Mouse (Mus musculus) NIH3T3 (cell line): ENCODE data around the gene Dedd2.

ENCODE experiments used
- DNase-seq: peaks from one replicate; pipeline ENCODE4 v3.0.0-alpha.2; 2012; ENCODE audit warnings: low read depth

Dedd2 gene

DNA sequence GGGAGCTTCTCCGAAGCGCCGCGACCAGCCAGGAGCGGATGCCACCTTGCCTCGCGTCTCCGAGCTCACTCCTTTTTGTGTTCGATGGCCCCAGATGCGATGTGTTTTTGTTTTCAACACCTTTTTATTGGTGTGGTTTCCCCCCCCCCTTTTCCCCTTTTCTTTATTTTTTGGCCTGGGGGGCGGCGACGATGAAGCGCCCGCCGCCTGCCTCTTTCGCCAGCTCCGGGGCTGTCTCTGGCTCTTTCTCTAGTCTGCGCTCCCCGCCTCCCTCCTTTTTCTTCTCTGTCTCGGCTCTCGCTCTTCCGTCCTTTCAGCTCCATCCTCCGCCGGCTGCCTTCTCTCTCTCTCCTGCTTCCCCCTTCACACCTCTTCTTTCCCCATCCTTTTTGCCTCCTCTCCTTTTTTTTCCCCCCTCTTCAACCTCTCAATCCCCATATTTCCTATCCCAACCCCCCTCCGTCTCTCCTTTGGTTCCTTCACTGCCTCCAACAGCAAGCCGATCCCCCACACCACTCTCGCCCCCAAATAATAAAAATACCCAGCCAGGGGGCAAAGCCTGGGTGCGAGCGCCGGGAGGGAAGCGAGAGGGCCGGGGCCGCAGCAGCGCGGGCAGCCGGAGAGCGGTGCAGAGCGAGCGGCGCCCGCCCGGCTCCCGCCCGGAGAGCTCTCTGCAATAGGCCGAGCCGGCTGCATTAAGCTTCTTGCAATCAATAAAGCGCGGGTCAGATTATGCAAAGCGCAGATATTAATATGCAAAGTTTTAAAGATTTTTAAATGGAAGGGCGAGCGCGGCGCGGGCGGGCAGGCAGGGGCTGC, 41.4 kb downstream of the Dedd2 start:
- no peak for DNase-seq

DNA sequence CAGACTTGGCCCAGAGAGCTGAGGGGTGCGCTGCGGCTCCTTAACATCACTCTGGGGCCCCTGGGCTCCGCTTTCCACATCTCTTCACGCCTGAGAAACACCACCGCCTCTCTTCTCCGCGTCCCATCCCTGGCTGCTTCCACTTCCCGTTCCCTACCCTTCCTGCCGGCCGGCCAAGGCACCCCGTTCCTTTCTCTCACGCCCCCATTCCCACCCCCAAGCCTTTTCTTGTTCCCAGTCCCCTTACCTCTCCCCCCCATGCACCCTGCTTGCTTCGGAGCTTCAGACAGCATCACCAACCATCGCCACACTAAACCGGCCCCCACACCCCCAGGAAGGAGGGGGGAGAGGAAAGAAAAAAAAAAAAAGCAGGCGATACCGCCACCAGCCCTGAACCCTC, 42.1 kb downstream of the Dedd2 start:
- DNase-seq = no peak

DNA sequence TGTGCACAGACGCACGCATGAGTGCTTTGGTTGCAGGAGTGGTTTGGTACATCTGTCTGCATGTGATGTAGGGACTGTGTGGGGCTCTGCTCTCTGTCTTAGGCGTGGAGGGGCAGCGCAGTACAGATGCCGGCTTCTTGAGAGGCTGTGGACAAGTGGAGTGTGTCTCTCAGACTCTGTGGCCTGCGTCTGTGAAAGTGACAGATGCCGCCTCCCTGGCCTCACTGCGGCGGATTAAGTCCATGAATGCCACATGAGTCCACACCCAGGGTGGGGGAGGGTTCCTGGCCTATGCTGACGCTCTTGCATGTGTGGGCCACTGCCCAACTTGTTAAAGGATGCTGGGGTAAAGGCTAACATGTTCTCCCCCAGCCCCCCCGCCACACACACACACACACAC, 46.1 kb downstream of the Dedd2 start:
- DNase-seq = no peak

DNA sequence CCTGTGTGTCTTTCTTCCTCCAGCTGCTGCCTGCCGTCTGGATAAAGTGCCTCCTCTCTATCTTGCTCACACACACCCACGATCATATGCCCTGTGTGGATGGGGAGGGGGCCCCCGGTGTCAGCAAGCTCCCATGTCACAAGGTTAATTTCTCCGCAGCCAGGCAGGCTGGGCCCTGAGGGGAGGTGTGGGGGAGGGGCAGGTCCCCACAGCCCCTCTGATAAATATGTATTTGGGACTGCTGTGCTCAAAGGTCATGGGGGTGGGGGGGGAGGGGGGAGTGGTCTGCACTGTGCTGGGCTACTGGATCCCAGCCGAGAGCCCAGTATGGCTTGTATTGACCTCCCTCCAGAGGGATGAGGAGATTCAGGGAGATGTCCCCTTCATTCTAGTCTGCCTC, 47.7 kb downstream of the Dedd2 start:
- no peak for DNase-seq

DNA sequence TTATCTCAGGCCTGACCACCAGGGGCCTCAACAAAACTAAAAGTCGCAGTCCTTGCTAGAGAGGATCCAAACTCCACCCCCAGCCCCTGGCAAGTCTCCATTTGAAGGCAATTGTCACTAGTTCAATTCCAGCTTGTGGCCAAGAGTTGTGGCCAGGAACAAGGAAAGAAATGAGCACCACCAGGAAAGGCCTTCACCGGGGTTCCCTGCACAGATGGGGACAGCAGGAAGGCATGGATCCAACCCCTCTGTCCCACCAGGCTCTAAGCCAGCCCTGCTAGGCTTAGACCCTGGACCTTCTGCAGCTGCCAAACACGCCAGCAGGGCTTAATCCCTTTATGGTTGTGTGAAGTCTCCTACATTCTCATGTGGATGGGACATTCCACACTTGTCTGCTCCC, 49.8 kb downstream of the Dedd2 start:
- no peak for DNase-seq

DNA sequence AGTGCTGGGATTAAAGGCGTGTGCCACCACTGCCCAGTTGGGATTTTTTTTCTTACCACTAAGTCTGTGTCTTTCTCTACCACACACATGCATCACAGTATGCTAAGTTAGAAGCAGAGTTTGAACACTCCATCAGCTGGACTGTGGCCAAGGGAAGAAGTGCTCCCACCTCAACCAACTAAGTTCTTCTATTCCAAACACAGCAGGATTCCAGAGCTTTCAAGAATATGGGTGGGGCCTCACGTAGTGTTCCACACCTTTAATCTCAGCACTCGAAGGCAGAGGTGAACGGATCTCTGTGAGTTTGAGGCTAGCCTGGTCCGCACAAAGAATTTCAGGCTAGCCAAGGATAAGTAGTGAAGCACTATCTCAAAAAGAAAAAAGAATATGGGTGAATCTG, 54.3 kb downstream of the Dedd2 start:
- no peak for DNase-seq

DNA sequence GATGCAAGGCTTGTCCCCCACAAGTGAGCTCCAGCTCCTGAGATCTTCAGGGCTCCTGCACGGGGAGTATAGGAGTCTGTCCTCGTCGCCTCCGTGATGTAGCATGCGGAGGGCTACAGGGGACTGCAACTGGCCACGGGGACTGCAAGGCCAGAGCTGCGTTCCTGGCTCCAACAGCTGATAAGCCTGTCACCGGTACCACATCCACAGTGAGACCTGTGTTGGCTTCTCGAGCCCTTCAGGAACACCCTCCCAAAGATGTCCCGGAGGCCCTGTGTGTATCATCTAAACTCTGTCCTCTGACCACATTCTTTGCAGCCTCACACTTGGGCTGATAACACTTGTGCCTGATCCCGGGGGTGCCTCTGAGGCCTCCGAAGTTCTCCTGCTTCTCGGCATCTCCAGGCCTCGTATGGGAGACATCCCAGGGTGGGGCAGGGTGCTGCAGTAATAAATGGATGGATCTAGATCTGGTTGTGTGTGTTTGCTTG, 64.2 kb downstream of the Dedd2 start:
- DNase-seq = no peak

DNA sequence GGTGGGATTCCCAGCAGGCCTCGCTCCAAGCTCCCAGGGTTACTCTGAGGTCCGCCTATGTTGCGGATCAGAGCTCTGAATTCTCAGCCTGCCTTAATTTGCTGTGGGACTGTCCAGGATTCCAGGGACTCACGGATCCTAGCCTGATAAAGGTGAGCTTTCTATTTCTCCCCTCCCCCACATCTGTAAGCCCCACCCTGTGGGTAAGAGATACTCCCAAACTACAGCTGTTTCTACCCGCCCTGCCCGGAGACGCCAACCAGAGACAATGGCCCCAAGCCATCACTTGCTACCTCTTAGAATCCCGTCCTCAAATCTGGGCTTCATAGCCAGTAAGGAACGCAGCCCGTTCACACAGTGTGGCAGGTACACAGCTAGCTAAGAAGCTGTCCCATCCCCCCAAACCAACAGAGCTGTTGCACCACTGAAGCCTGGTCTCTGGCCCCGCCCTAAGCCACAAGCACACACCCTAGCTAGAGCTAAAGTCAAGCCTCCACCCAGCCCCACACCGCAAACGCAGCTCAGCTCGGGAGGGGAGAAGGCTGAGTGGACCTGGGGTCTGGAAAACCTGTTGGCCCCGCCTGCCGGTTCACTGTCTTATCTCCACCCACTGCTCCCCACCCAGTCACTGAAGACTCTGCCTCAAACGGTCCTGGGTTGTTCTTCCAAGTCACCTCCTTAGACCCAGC, 64.8 kb downstream of the Dedd2 start:
- peak; percentile 55 for DNase-seq

DNA sequence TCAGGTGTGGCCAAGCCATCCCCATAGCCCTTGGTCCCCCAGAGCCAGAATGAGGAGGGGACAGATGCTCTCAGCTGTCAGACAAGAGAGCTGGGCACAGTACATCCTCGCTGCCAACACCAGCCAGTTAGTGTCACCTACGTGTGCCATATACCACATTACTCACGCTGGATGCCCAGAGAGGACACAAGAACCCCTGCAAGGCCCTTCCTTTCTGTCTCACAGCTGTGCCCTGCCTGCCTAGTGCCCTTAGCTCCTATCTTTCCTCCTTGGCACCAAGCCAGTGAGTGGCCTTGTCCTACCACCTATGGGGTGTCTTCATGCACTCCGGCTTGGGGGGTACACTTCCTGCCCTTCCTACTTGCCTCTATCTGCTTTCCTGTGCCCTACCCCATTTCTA, 65.8 kb downstream of the Dedd2 start:
- no peak for DNase-seq

DNA sequence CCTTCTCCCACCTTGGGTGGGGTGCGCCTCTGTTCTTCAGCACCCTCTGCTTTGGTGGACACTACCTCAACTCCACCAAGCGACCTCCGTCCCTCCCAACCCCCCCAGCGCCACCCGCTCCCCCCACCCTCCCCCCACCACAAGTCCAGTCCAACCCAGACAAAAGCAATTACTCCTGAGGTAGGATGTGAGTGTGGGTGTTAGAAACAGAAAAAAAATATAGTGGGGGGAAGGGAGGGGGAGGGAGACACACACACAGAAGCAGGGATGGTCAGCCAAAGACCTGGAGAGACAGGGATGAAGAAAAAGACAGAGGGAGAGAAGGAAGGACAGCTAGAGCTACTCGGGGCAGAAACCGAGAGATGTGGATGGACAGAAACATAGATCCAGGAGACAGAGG, 66.6 kb downstream of the Dedd2 start:
- peak; percentile 17 for DNase-seq

DNA sequence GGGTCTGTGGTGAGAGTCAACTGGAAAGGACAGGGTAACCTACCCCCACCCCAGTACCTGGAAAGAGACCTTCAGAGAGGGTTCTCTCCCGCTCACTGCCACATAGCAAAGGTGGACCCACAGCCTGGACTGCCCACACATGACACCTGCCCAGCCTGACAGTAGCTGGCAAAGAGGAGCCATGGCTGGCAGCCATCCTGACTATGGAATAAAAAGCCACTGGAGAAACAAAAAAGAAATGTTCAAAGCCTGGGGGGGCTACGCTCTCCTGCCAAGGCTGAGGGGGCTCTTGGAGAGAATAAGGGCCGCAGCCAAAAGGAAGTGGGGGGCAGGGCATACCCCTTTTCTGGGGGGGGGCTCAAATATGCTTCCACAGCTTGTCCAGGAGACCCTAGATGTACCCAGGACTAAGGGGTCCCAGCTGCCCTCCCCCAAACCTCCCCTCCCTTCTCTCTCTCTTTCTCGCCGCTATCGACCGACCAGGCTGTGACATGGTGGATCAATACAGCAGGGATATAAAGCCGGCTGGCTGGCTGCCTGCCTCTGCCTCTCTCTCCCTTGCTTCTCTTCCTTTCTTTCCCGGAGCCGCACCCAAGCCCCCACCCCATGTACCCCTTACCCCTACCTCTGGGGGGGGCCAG, 68.4 kb downstream of the Dedd2 start:
- no peak for DNase-seq

DNA sequence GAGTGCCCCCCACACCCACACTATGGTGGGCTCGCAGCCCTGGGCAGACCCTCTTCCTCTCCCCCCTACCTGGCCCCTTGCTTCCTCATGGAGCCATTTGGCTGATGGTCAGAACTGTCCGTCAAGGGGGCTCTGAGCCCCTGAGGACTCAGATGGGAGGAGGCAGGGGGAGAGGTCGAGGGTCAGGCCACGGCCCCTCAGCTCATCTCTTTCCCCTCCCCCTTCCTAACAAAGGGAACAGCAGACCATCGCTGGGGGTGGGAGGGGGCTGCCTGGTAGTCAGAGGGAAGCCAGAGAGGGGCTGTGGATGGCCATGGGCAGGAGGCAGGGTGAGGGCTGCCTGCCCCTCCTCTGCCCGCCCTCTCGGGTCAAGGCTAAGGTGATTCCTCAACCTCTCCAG, 69.4 kb downstream of the Dedd2 start:
- no peak for DNase-seq

DNA sequence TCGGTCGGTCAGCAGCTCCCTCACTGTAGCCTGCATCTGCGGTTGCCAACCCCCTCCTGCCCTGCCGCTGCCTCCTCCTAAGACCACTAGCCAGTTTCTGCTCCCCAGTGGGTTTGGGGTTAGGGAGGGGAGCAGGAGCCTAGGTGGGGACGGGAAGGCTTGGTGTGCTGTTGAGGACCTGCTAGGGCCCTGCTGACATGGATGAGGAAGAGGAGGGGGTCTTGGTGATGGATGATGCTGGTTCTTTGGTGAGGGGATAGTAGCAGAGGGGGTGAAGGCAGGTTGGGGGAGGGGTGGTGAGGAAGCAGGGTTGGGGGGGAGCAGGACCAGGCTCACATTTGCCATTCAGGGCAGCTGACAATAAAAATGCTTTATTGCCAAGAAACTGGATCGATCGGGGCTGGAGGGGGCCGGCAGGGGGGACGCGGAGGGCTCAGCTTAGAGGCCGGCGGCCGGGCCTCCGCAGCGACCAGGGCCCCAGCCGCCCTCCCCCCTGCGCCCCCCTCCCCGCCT, 70.2 kb downstream of the Dedd2 start:
- no peak for DNase-seq
